Mouse (Mus musculus): ENCODE data around the gene Hyls1.

GRCm38 (mm10) chr9:35541024-35541423 is 29.2 kb downstream of the Hyls1 start:
- no peak for TF ChIP-seq CTCF (conservative IDR thresholded peaks at IDR 0.05; ENCODE audit: low read length)
- TF ChIP-seq POU5F1 (IDR thresholded peaks at IDR 0.05; ENCODE audit: borderline replicate concordance, low read length): no peak
